Mouse (Mus musculus) kidney, postnatal 36 days (tissue): ENCODE measurements around the gene Kcnk7.
A peak's percentile ranks its signal among the peaks of the same experiment; 100 is the strongest.
"Not testable (repeated sequence)": the region's sequence is repeated elsewhere in the genome, so short reads cannot be mapped to it uniquely, and the experiment has no call there.

Source experiments
- DNase-seq, 2 experiments: peaks; one replicate each; pipeline ENCODE4 v3.0.0; 2021 to 2022; ENCODE audit warnings: mixed read lengths in 2 of 2

Gene Kcnk7

DNA sequence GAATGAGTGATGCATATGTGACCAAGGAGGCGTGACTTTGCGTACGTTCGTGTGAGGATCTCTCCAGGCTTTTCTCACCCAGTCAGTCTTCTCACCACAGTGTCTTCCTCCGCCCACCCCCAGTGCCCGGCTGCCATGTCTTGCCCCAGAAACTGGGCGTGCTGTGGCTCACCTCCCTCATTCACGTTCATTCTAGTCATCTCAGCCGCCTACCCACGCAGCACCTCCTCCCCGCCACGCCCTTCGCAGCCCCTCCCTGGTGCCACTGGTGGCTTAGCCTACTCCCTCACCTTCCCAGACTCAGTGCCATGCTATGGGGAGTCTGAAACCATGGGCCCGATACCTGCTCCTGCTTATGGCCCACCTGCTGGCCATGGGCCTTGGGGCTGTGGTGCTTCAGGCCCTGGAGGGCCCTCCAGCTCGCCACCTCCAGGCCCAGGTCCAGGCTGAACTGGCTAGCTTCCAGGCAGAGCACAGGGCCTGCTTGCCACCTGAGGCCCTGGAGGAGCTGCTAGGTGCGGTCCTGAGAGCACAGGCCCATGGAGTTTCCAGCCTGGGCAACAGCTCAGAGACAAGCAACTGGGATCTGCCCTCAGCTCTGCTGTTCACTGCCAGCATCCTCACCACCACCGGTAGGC, at the start of gene Kcnk7:
Gene Kcnk7 (plus strand): TSS at position 205 of the 638 bp plus-strand sequence.
- DNase-seq, result no peak

DNA sequence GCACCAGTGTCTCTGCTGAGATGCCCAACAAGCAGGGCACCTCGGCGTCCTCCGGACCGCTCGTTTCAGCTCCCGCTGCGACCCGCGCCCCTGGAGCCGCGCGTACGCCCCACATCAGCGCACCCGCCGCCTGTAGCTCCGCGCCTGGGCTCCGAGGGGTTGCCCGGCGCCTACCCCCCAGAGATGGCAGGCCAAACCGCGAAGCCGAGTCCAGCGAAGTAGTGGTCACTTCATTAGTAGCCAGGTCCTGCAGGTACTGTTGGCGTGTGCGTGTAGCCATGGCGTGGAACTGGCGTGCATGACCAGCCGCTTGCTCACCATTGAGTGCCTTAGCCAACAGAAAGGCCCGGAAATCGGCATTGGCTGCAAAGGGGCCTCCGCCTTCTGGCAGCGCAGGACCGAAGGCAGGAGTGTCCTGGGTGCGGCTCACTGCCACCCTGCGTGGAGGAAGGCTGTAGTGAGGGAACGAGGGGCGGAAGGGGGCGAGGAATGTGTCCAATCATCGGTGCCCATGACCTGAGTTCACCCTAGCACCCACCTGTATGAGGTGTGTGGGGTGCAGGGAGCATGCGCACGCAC, 49.4 kb upstream of the Kcnk7 start:
- DNase-seq, result no peak

DNA sequence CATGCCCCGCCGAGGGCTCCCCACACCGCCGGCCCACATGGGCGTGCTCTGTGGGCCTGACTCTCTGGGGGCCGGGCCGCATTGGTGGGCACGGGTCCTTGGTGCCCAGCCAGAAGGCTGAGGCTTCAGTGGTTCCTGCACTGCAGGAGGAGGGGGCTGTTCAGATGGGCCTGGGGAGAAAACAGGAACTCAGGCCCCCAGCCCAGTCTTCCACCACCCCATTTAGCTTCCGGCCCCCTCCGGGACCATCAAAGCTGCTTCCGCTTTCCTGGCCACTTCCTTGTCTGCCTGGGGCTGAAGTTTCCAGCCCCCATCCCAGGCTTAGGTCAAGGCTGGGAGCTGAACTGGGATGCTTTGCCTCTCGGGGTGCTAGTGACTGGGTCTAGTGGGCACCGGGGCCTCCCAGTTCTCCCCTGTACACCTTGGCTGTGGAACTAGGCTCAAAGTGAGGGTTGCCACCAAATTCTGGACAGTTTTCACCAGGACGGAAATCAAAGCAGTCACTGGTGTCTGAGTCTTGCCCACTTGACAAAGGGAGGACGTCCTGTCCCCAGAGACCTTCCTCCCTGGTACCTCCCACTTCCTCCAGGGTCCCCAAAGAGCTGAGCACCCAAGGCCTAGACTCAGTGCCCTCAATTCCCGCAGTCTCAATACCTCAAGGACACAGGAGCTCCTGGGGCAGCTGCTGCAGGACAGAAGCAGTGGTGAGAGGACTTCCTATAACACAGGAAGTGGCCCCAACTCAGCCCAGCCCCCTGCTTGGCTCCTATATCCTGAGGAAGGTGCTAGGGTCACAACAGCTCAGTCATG, 43.0 kb upstream of the Kcnk7 start:
- peak; percentile 57 to 69 for DNase-seq

DNA sequence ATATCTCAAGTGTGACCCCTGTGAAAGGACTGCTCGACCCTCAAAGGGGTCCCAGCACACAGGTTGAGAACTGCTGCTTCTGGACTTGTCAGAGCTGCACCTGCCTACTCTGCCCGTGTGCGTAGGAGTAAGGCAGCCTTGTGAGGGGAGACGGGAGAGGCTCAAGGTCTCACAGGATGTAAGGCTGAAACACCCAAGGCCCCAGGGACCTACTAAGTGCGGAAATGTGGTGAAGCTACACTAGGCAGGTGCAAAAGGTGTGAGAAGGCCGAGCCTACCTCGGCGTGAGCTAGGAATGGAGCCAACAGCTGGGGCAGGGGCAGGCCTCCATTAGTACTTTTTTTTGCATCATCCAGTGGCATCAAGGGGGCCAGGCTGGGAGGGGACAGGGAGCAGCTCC, 41.9 kb upstream of the Kcnk7 start:
- no peak for DNase-seq

DNA sequence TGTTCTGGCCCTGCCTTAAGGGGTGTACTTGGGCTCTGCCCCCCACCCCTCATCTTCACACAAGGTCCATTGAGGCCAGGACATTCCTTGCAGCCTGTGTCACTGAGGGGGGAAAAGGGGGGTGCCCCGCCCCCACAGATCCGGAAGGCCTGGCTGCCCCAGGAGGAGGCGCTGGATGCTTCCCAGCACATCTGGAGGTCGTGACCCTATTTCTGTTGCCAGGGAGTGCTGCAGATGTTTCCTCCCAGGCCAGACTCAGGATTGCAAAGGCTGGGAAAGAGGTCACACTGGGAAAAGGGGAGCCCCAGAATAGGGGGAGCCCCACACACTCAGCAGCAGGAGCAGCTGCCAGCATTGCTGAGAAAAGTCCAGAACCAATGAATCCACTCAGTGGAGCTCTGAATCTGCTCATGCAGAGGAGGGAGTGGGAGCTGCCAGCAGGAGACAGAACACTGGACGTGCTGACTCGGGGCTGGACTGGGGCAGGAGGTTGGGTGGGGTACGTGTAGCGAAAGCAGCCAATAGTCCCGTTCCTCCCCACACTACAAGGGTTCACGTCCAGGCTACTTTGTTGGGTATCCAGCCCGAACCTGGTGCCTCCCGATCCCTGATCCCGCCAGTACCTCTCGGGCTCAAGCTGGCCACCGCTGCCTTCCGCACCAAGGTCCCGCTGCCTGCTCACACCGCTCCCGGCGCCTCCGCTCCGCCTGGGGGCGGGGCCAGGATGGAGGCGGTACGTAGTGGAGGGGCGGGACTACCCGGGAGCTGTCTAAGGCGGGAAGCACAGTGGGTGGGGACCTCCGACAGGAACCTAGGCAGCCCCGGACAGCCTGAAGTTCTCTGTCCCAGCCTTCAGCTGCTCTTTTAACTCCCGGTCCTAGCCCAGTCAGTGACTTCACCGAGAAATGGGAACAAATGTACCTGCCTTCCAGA, 40.9 kb upstream of the Kcnk7 start, which contains the start of gene Sipa1:
Gene Sipa1 (minus strand): TSS at position 727 of the 933 bp plus-strand sequence.
- DNase-seq, result peak; percentile 95 to 97

DNA sequence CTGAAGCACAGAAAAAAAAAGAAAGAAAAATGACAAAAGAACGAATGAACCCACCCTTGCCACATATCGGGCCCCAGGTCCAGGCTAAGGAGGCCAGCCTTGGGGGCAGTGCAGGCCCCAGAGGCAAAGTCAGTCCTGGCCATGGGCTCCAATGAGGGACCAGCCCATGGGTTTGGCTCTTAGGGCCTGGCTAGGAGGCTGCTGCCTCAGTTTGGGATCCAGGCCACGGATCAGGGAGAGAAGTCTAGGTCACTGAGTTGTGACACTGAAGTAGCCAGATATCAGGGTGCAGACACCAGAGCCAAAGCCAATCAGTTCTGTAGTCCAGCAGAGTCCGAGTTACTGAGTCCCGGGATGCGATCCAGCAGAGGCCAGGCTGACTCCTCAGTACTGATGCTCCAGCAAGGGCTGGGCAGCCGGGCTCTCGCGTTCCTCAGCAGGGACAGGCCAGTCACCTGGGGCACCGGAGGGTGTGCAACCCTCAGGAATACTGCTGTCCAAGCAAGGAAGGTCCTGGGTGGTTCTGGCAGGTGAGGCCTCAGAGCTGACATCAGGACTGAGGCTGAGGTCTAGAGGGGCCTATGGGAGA, 39.4 kb upstream of the Kcnk7 start:
- DNase-seq, result no peak

DNA sequence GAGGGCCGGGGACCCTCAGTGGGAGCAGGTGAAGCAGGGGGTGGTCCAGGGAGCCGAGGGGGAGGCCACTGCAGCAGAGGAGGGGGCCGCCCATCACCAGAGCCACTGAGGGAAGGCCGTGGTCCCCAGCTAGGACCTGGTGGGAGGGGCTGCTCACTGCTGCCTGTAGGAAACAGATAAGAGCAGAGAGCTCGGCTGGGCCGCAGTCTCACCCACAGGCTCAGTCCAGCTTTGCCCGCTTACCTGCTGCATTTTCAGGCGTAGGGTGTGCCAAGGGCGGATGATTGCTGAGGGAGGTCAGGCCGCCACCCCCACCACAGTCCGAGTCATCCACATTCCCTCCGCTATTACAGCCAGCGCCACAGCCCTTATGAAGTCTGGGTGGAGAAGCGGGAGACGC, 38.7 kb upstream of the Kcnk7 start:
- no peak for DNase-seq

DNA sequence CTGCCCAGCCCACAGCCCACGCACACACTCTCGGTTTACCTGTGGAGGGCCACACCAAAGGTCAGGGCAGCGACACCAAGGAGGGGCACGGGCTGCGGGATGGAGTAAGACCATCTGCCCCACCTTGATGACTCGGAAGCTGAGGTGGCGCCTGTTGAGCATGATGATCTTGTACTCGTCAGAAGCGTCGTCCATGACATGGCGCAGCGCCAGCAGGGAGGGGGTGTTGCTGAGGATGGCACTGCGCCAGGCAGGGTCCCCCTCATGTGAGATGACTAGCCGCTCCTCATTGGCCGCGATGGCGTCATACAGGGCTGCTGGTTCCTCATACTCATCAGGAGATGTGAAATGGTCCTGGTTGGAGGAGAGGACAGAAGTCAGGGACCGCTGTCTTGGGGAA, 37.8 kb upstream of the Kcnk7 start:
- DNase-seq, result no peak

DNA sequence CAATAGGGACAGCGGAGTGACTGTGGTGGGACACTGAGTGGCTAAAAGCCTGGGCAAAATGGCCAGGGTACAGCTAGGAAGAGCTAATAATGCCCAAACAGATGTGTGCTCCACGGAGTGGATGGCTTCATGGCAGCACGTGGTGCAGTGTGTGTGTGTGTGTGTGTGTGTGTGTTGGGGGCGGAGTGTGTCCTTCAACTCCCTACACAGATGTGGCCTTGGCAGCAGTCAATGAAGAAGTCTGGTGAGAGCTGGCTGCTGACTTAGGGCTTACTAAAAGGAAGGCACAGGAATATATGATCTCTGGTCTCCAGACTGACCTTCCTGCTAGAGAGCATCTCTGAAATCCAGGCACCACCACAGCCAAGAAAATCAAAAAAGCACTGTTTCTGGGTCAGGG, 35.8 kb upstream of the Kcnk7 start:
- DNase-seq, result no peak

DNA sequence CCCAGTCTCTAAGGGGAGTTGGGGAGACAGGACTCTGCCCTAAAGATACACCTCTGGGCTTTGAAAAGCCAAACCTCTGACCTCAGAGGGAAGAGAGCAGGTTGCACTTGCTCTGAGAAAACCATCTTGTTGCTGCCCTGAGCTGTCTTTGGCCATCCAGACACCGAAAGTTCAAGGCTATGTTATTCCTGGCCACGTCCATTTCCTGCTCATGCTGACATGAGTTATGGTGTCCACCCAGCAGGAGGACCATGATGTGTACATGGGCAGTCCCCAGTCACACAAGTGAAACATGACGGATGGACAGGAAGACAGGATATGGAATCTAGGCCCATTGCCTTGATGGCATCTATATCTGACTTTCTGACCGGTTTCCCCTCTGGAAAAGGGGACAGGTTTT, 23.7 kb upstream of the Kcnk7 start:
- peak in 1 of 2 experiments; percentile 64 for DNase-seq

DNA sequence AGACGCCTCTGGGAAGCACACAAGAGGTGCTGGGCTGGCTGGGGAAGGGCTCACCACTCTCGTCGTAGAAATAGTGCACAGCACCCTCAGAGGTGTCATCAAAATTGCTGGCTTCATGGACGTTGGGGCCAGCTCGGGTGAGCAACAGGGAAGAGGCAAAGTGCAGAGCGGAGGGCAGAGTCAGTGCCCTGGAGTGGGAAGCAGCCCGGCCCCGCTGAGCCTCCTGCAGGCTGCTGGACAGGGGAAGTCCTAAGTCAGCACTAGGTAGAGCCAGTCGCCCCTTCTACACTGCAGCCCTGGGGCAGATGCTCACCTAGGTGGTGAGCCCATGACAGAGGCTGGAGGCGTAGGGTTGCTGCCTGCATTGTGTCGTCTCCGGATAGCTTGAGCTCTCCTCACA, 19.9 kb upstream of the Kcnk7 start:
- DNase-seq, result peak in 1 of 2 experiments; percentile 51

DNA sequence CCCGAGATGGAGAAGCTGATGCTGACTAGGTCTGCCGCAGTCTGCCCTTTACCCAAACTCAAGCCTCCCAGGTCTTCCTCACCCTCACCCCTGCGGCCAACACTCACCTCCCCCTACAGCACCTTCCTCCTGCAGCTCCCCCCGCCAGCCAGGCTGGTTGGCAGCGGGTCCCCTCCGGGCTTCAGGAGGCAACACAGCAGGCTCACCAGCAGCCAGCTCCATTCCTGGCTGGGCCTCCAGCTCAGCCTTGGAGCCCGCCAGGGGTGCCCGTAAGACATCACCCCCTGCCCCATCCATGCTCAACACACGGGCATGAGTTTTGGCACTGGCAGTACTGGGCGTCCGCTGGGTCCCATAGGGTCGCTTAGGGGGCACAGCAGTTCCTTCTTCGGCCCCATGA, 19.2 kb upstream of the Kcnk7 start:
- no peak for DNase-seq

DNA sequence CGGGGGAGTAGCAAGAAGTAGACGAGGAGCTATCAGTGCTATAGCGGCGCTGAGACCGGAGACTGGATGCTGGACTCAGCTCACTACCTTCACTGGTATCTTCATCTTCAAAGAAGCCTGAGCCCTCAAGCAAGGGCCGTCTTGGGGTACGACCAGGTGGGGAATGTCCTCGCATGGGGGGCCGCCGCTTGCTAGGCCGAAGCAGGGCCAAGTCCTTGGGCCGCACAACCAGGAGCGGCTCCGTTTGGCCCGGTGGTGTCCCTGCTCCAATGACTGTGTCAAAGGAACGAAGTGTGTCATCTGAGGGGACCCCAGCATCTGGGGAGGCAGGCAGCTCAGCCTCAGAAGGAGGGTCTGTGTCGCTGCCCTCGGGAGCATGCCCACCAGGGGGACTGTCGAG, 18.7 kb upstream of the Kcnk7 start:
- DNase-seq, result no peak

DNA sequence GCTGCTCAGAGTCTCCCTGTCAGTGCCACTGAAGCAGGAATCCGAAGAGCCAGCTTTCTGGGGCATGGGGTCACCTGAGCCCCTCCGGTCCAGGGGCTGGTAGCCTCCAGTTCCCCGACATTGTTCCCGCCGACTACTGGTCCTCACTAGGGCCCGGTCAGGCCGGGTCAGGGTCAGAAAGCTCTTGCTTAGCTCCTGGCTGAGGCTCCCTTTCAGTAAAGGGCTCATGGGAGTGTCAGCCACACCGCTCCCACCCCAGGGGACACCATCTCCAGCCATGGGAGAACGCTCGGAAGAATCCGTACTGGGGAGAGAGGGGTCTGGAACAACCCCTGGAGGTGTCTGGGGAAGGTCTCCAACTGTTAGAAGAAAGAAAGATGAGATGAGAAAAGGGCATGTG, 18.3 kb upstream of the Kcnk7 start:
- no peak for DNase-seq

DNA sequence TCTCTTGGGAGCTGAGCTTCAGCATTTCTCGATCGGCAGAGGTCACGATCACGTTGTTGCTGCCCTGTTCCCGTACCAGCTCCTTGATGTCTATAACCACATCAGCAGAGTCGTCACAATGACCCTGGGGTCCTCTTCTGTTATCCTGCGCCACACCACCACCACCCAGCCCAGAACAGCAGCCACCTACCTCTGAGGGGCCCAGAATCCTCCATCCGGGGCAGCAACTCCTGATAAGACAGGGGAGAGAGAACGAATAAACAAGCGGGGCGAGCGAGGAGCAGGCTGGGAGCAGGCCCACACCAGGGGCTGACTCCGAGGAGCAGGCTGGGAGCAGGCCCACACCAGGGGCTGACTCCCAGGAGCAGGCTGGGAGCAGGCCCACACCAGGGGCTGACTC, 17.7 kb upstream of the Kcnk7 start:
- DNase-seq, result no peak

DNA sequence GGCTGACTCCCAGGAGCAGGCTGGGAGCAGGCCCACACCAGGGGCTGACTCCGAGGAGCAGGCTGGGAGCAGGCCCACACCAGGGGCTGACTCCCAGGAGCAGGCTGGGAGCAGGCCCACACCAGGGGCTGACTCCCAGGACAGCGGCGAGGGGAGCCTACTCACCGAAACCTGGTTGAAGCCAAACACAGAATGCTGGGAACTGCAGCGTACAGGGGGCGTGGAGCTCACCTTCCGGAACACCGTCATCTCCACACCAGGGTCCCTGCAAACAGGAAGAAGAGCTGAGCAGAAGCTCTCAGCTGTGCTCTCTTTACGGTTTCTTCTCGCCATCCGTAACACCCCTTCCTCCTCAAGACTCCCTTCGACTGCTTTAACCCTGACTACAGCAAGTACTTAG, 17.2 kb upstream of the Kcnk7 start:
- not testable (repeated sequence) for DNase-seq

DNA sequence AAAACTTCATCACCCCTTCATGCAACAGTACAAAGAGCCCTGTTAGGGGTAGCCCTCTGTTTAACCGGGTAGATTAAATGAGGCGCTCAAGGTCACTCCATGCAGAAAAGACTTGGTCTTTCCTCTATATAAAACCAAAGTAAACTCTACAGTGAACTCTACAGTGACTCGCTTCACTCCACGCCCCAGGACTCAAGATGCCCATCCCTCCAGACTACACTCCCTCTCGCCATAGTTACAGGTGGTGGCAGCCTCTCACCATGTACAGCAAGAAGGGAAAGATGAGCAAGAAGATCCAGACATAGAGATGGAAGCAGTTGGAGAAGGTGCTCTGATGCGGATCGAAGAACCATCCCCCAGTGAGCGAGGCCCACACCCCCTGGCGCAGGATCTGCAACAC, 16.4 kb upstream of the Kcnk7 start:
- no peak for DNase-seq

DNA sequence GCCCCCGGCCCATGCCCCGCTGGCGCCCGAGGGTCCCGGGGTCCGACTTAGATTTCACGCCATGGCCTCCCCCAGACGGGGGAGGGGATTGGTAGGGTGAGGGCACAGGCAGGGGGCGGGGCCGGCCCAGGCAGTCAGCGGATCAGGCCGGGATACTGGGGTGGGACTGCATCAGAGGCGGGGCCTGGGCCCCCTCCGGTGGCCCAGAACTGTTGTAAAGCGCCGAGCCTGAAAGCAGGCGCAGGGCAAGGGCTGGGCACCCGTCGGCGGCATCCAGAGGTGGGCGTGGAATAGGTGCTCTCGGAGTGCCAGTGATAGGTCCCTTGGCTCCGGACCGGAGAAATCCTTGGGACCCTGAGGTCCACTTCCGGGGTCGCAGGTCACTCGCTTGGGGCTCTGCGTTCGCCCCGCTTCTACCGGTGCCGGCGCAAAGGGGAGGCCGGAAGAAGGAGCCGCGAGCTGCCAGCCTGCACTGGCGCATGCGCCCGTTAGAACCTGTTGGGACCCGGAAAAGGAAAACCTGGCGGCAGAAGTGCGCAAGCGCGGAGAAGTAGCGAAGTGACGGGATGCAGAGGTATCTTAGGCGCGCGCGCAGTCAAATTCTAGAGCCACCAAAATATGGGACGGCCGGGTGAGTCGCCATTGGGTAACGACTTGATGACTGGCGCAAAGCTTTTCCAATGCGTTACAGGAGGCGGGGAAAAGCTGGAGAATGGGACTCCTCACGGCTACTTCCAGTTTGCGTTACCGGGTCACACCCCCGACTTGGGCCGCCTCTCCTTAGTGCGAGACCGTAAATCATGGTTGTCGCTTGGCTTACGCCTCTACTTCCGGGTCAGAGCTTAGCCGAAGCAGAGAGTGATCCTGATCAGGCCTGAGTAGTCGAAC, 15.7 kb upstream of the Kcnk7 start, which contains the start of the genes Map3k11 and Pcnx3:
Gene Map3k11 (plus strand): TSS at position 543 of the 888 bp plus-strand sequence.
Gene Pcnx3 (minus strand): TSS at position 709 of the 888 bp plus-strand sequence.
- DNase-seq, result peak; percentile 98 to 99

DNA sequence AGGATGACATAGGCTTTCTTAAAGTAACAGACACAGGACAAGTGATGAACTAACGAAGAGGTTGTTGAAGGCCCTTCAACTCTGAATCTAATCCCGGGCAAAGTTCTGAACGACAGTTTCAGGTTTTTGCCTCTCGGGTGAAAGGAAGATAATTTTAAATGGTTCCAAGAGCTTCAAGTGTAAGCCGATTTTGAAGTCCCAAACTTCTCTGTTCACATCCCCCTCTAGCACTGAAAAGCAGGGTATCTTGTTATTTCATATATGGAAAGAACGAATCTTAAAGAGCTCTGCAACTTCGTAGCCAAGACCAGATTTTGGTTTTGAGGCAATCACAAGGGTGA, 15.1 kb upstream of the Kcnk7 start:
- DNase-seq, result no peak

DNA sequence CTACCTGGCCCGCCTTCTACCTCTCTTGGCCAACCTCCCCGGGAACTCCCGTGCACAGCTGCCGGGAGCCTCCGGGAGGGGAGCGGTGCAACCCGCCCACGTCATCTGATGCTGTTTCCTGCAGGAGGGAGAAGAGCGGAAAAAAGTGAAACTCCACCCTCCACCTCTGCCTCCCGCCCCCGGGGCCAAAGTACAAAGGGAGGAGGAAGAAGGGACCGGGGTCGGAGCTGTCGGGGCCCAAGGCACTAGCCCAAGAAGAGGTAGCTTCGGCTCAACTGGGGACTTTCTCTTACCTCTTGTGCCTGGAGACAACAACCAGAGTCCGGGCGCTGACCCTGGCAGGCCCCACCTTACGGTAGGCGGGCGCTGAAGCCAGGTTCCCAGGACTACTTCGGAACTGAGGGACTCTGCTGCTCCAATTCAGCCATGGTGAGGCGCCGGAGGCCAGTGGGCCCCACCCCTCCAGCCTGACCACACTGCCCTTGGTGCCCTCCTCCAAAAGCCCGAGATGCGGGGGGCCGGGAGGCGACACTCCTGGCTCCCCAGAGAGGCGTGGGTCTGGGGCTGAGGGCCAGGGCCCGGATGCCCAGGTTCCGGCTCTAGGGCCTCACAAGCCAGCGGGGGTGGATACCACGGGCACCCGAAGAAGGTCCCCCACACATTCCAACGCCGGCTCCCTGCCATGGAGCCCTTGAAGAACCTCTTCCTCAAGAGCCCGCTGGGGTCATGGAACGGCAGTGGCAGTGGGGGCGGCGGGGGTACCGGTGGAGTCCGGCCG, 14.4 kb upstream of the Kcnk7 start:
- peak; percentile 94 to 96 for DNase-seq

DNA sequence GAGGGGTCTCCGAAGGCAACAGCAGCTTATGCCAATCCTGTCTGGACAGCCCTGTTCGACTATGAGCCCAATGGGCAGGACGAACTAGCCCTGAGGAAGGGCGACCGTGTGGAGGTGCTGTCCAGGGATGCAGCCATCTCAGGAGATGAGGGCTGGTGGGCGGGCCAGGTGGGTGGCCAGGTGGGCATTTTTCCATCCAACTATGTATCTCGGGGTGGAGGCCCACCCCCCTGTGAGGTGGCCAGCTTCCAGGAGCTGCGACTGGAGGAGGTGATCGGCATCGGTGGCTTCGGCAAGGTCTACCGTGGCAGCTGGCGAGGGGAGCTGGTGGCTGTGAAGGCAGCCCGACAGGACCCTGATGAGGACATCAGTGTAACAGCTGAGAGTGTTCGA, 13.8 kb upstream of the Kcnk7 start:
- DNase-seq, result no peak
